Mouse (Mus musculus): ENCODE measurements at regions not wholly inside any gene's neighbourhood (a gene's known extent, or its start where the extent isn't known, plus 50 kb on each side); places are given as distances from the start of the nearest gene placed in this dataset.

DNA sequence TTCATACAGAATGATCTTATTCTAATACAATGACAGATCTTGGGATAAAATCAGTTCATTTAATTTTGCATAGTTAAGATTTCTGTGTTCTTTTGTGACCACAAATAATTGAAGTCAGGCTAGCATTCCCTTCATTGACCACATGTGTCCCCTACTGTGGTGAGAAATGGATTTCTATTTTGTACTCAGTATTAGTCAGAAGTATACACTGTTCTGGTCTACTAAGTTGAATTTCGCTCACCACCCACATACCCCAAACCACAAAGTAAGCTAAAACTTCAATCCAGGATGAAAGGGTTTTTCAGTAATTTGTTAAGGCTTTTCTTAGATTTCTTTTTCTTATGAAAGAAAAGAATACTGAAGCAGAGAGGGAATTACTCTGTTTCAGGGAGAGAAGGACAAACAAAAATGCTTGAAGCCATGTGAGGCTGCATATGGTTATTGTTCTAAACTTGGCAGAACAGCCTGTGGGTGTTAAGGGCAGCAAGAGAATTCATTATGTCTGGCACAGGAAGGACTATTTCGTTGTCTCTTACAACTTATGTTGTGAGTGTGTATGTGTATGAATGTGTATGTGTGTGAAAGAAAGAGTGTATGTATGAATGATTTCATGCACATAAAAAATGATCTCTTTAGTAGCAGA is 928.3 kb downstream of the Robo2 start:
- TF ChIP-seq CTCF (IDR thresholded peaks at IDR 0.05; ENCODE audit: low read depth): no peak
- no peak for TF ChIP-seq EP300 (IDR thresholded peaks at IDR 0.05; ENCODE audit: low read depth)

Data from liver, embryonic 14.5 days (tissue).